Mouse (Mus musculus): Measurements from ENCODE around the gene Barhl2. TPM values are rescaled to one million over a fixed set of nuclear protein-coding genes. Genes with fewer than 3 reads are reported as not detected.

Barhl2 gene
- total RNA-seq, 2 experiments from 2014 or later = not detected

GRCm38 (mm10) chr5:106415734-106416133 lies 42.2 kb downstream of the Barhl2 start:
- DNase-seq = no peak

- no peak for DNase-seq
Observed at GRCm38 (mm10) chr5:106402761-106403160, 55.2 kb downstream of the Barhl2 start.

Other genes starting within 250 kb of the Barhl2 start
- gene Gm17304, start 150.9 kb upstream of the Barhl2 start, total RNA-seq (2021) = not detected
- 10 to 100 TPM; 64.4 to 78.1 TPM for gene Zfp644, start 239.1 kb upstream of the Barhl2 start, total RNA-seq (2021)